Mouse (Mus musculus): ENCODE measurements around the gene Atr. TPM values are rescaled to one million over a fixed set of nuclear protein-coding genes. Genes with fewer than 3 reads are reported as not detected.

Atr gene
- total RNA-seq (2021) = 10 to 100 TPM; 15.6 to 16.3 TPM
- long read RNA-seq, full-length matches to known transcripts = 2 of 7 reads
- long read RNA-seq, partial matches to known transcripts = 1 of 7 reads
- long read RNA-seq, other reads (novel, unspliced or antisense) = 4 of 7 reads

- DNase-seq (ENCODE audit: low spot score in 2 of 2) = peak; percentile 91 to 94
Measured at GRCm38 (mm10) chr9:95857414-95858026, at the start of gene Atr. Gene Atr, plus strand, starts transcription at chr9:95857597.

DNA sequence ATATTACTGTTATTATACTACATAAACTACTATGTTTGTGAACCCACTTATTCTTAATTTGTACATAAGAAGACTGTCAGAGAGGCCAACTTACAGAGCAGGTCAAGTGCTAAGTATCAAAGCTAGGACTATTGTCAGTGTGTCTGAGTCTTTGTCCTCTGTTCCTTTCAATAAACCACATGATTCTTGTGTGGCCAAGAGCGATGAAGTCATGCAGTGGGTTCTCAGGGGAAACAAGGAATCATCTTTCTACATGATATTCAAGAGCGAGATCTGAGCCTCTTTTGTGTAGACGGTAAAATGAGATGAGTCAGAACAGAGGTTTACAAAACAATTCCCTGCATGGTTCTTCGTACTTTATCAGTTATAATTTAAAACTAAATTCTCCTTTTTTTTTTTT lies 47.8 kb upstream of the Atr start:
- DNase-seq (ENCODE audit: low spot score in 2 of 2) = no peak

DNA sequence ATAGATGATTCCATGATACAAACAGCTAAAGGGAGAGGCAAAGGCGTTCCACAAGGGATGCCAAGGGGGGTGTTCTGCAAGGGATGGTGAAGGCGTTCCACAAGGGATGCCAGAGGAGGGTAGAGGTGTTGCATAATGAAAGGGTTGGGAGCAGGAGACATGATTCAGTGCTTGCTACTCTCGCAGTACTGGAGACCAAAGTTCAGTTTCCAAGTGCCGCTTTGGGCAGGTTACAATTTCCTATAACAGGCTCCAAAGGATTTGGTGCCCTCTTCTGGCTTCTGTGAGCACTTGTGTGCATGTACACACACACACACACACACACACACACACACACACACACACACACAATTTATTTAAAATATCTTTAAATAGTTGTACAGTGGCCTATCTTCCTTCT lies 45.6 kb upstream of the Atr start:
- no peak for DNase-seq (ENCODE audit: low spot score in 2 of 2)

DNA sequence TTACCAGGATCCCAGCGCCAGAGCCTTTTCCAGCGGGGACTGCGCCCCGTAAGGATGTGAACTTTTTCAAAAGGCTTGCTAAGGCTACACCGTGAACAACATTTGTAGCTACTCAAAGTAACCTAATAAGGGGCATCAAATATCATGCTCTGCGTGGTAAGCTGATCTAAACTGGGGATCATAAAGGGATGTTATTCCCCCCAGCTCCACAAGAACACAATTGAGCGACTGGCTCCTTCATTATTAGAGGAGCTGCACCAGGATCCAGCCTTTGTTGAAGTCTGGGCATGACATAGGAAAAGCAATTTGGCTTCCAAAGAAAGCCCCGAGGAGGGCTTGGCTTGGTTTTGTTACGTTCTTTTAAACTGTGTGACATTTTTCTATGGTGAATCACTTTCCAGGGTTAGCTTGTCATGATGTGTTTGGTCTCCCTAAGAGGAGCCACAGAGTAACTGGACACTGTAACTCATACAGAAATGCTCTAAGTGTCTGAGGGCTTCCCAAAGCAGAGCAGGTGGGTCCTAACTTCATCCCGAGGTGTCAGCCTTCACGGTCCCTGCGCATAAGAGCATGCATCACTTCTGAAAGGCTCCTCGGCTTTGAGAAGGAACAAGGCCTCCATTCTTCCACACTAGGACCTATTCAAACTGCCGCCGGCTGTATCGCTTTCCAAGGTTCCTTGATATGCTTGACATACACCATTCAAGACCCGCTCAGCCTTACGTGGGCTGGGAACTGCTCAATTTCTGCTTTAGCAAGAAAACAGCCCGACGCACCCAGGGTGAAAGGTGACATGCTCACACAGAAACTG lies 43.5 kb upstream of the Atr start:
- DNase-seq (ENCODE audit: low spot score in 2 of 2) = peak in 1 of 2 experiments; percentile 17

GRCm38 (mm10) chr9:95815015-95815673 lies 42.3 kb upstream of the Atr start:
- DNase-seq (ENCODE audit: low spot score in 2 of 2) = no peak

DNA sequence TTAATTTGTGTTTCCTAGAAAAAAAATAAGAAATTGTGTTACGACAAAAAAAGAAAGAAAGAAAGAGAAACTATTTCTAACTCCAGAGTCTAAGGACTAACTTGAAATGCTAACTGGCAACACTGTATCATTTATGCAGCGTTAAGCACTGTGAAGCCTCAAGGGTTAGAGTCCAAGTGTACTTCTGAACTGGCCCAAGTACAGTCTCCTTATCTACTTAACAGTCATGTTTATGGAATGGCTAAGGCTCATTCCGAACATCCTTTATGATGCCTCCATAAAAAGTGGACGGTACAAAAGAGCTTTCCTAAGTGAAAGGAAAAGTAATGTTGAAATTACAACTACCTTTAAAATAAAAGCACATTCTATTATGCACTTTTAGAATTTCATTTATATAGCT lies 41.7 kb upstream of the Atr start:
- no peak for DNase-seq (ENCODE audit: low spot score in 2 of 2)

DNA sequence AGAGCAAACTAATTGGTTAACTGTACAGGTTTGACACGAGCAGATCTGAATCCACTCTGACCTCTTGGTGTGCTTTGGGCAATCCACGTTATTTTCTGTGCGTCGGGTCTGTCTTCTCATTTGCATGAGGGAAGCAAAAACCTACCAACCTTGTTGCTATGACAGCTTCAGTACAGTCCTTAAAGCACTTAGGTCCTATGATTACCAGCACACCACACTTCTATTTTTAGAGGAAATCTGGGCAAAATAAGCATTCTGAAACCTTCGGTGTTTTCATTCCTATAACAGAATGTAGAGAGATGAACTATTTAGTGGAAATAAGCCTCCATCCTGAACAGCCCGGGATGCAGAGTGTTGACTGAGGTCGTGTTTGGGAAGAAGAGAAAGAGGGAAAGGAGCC lies 34.9 kb upstream of the Atr start:
- no peak for DNase-seq (ENCODE audit: low spot score in 2 of 2)

DNA sequence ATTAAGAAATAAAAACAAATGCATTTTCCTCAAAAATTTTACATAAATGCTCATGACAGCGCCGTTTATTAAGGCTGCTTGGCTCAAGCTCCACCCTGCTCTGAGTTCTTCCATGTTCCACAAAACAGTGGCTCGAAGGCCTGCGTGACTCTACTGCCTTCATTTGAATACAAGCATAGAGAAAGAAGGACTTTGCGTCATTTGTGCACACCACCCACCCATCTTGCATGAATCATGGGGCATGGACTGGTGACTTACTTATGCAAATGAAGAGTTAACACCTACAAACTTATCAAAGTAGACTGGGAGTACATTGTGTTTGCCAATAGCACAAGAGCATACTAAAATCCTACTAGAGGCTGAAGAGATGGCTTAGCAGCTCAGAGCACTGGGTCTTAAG lies 29.8 kb upstream of the Atr start:
- DNase-seq (ENCODE audit: low spot score in 2 of 2) = no peak

- DNase-seq (ENCODE audit: low spot score in 2 of 2) = no peak
Measured at GRCm38 (mm10) chr9:95832758-95833157, 24.6 kb upstream of the Atr start.

- no peak for DNase-seq (ENCODE audit: low spot score in 2 of 2)
Measured at GRCm38 (mm10) chr9:95834799-95835198, 22.6 kb upstream of the Atr start.

DNA sequence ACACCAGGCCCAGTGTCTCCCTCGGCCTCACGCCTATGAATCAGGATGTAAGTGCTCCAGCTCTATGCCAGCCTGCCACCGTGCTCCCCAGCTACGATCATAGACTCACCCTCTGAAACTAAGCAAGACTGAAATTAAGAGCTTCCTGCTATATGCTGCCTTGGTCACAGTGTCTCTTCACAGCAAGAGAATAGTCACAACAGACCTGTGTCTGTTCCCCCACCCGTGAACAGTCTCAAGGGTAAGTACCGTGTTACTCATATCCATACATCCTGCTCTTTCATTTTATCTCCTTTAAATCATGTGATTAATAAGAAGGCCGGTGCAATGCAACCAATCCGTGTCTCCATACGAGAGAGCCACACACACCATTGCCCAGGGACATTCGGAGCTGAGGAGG lies 21.7 kb upstream of the Atr start:
- DNase-seq (ENCODE audit: low spot score in 2 of 2) = no peak

- no peak for DNase-seq (ENCODE audit: low spot score in 2 of 2)
Measured at GRCm38 (mm10) chr9:95839424-95839823, 18.0 kb upstream of the Atr start.

- peak; percentile 94 to 95 for DNase-seq (ENCODE audit: low spot score in 2 of 2)
Measured at GRCm38 (mm10) chr9:95844825-95845460, 12.5 kb upstream of the Atr start, which contains the start of gene Pls1. Gene Pls1, minus strand, starts transcription at chr9:95845311.

- DNase-seq (ENCODE audit: low spot score in 2 of 2) = no peak
Measured at GRCm38 (mm10) chr9:95845711-95846110, 11.7 kb upstream of the Atr start.

DNA sequence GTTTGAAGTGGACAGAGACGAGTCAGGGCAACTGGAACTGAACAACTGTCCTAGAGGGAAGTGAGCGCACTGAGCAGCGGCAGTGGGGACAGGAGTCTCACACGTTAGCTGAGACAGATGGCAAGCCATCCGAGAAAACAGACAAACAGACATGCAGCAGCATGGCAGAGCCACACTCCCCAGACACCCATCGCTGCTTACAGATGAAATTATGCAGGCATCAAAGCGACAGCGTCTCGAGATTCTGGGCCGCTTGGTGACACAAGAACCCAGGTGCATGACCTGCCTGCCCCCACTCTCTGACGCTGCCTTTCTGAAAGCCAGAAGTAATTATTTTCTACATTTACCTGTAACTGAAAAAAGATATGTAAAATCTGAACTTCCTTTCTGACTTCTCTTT lies 5.7 kb upstream of the Atr start:
- no peak for DNase-seq (ENCODE audit: low spot score in 2 of 2)

DNA sequence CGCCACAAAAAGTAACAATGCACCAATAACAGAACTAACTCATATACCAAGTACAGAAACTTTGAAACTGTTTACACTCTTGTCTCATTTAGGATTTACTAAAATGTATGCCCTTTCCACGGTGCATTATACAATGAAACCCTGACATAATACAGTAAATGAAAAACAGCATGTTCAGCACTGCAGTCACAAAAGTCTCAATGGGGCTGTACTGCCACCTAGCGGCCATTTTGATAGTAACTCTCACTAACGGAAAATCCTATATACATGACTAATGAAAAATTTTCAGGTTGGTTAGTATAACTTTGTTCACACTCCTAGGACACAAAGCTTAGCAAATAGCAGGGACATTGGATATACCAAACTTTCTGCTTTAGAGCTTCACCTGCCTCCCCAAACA lies 4.5 kb upstream of the Atr start:
- peak; percentile 81 to 83 for DNase-seq (ENCODE audit: low spot score in 2 of 2)

DNA sequence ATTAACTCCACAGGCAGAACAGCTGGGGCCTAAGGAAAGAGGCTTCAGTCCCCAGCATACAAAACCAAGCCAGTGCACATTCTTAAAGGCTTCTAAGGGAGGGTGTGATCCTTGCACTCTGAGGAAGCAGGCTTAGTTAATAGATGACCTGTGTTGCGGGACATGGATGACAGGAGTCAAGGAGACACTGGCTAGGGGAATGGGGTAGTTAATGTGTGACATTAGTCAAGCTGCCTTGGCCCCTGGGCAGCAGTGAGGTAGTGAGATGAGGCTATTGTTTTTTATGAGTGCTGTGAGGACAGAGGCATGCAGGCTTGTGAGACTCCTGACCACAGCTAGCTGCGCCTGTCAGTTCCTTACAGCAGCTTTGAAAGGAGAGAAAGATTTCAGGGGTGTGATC lies 2.5 kb upstream of the Atr start:
- DNase-seq (ENCODE audit: low spot score in 2 of 2) = no peak

DNA sequence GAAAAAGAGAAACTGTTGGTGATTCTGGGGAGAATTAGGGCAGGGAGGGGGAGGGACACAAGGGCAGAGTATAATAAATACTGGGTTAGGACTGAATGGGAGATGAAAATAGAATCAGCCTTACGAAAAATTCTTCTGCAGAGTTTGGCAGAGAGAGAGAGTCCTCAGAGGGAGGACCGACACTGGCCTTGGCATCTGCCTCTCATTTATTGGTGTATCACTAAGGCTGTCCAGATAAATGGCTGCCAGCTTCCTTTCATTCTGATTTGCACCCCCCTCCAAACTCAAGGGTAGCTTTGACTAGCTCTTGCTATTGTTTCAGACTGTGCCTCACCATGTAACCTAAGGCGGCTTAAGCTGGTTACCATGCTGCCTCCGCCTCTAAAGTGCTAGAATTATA lies 1.4 kb upstream of the Atr start:
- DNase-seq (ENCODE audit: low spot score in 2 of 2) = no peak

DNA sequence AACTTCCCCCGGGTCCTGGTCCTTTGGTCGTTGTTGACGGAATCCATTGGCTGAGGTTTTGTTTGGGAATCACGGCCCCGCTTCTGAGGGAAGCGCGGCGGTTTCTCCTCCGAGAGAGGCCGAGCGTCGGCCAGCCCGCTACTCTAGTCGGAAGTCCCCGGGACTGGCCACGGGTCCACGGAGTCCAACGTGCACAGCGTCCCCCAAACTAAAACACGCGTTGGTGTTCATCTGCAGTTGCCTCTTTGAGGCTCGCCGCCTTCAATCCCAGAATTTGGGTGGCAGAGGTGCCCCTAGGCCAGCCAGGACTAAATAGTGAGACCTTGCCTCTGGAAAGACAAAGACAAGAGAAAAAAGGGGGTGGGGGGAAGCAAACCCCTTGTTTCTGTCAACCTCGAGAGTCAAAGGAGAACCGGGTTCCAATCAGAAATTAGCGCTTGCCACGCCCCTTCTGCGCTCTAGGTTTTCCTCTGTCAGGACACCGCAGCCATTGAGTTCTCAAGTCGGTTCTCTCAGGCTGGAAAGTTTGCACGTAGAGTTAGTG lies 702 bp downstream of the Atr start:
- DNase-seq (ENCODE audit: low spot score in 2 of 2) = no peak

DNA sequence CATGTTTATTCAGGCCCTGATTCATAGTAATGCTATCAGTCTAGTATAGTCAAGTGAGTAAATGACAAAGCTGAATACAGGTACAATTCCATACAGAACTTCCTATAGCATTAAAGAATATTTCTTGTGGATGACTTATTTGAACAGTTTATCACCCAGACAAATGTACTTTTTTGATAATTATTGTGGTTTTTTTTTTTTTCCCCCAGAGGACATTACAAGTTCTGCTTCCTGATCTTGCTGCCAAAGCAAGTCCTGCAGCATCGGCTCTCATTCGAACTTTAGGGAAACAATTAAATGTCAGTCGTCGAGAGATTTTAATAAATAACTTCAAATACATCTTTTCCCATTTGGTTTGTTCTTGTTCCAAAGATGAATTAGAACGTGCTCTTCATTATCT lies 20.8 kb downstream of the Atr start:
- no peak for DNase-seq (ENCODE audit: low spot score in 2 of 2)

- DNase-seq (ENCODE audit: low spot score in 2 of 2) = no peak
Measured at GRCm38 (mm10) chr9:95882751-95883150, 25.4 kb downstream of the Atr start.

All from layer of hippocampus, postnatal 10 days (tissue).